Mouse (Mus musculus) layer of hippocampus, adult 2 months (tissue): ENCODE data around the gene Cd5. TPM values are rescaled to one million over a fixed set of nuclear protein-coding genes. Genes with fewer than 3 reads are reported as not detected.

Experiments used
- DNase-seq, 2 experiments: peaks; one replicate each; pipeline ENCODE4 v3.0.0; 2022; ENCODE audit warnings: low spot score in 2 of 2
- H3K27ac ChIP-seq: fragments of 200-600 bp; 2 replicates; pipeline ENCODE4 v1.8.1; 2022
- H3K4me3 ChIP-seq: fragments of 200-600 bp; 2 replicates; pipeline ENCODE4 v1.8.1; 2022; ENCODE audit warnings: mild to moderate bottlenecking
- CTCF ChIP-seq: fragments of 200-600 bp; conservative IDR thresholded peaks from 2 replicates; pipeline ENCODE4 v1.8.1; 2022; ENCODE audit warnings: antibody characterized with exemption, mild to moderate bottlenecking, moderate library complexity
- total RNA-seq, 2 experiments: library from RNA; stranded (reverse); gene quantifications; 2 replicates each; pipeline ENCODE4 v1.2.3; 2021

The Cd5 gene
- total RNA-seq, 2 experiments from 2014 or later: not detected

DNA sequence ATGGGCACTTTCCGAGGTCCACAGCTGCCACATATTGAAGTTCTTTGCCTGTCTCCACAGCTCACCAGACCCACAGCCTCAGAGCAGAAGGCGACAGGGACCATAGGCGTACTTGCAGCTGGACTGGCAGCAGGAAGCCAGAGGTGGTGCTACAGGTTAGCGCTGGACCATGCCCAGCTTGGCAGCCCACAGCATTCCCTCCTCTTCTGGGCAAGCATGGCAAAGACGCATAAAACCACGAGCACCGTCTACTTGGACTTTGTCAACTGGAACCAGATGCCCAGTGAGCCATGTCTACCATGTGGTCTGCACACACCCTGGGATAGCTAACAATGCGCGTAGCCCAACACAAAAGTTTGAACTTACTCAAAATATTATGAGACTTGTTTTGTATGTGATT, 53.7 kb downstream of the Cd5 start:
- Histone ChIP-seq H3K27ac (no peak overlapping the region), H3K4me3 (no peak overlapping the region)
- no peak for TF ChIP-seq CTCF
- DNase-seq: no peak

DNA sequence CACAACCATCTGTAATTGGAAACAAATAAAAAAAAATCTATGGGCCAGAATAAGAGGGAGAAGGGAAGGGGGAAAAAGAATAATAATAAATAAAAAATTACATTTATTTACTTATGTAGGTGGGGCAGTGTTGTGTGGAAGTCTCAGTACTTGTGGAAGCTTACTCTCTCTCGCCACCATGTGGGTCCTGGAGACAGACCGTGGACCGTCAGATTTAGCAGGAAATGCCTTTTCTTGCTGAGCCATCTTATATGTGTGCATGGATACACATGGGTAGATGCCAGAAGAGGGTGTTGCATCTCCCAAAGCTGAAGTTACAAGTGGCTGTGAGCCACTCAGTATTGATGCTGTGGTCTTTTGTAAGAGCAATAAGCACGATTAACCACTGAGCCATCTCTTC, 57.2 kb downstream of the Cd5 start:
- DNase-seq: no peak
- H3K27ac ChIP-seq: no peak overlapping the region
- no peak for TF ChIP-seq CTCF
- H3K4me3 ChIP-seq: no peak overlapping the region

DNA sequence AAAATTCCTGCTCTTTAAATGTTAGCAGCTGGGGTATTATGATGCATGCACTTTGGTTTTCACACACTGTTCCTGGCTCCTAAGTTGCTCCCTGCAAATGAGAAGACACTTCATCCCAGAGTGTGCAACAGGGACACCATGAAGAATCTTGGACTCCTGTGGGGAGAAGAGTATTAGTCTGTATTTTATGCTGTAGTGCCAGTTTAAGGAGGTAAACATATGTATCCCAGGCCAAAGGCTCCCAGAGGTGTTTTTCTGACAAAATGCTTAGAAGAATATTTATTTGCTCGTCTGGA, 60.1 kb downstream of the Cd5 start:
- TF ChIP-seq CTCF: no peak
- no peak for DNase-seq
- Histone ChIP-seq H3K4me3 (no peak overlapping the region), H3K27ac (peak overlapping the region; percentile 65)

DNA sequence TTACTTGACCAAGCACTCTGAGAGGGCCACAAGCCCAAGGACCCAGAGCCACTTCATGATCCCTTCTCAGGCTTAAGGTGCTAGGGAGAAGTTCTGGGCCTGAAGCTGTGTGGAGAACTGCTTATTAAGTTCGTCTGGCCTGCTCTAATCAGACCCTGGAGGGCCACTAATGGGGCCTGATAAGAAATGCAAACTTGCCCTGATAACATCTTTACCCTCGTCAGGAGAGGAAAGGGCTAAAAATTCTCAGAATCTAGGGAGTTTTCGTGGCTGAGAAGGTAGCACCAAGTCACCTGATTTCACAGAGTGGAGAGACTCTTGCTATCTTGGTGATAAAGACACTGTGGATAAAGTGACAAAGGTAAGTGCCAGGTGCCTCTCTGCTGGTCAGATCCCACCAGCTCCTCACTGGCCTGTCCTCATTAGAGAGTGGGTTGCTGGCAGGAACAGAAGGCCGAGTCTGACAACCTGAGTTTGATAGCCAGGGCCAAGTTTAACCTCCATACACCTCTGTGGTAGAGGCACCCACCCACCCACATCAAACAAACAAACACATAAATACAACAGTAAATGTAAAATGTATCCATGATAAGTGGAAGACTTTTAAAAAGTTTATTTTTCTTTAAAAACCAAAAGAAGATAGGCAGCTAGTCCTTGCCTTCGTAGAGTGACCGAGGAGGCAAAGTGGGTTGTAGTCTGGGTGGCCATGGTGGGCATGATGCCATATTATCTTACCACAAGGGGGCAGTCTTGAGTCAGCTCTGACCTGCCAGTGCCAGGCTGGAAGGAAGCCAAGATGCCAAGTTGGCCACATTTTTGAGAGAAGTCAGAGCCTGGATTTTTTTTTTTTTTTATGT, 60.7 kb downstream of the Cd5 start, which contains the start of gene Pga5:
Pga5 (minus strand) TSS at position 157 of the 857 bp plus-strand sequence.
- DNase-seq: peak; percentile 79 to 89
- Histone ChIP-seq H3K4me3 (no peak within 1 kb of the TSS), H3K27ac (peak within 1 kb of the TSS; percentile 65)
- TF ChIP-seq CTCF: peak; percentile 95

DNA sequence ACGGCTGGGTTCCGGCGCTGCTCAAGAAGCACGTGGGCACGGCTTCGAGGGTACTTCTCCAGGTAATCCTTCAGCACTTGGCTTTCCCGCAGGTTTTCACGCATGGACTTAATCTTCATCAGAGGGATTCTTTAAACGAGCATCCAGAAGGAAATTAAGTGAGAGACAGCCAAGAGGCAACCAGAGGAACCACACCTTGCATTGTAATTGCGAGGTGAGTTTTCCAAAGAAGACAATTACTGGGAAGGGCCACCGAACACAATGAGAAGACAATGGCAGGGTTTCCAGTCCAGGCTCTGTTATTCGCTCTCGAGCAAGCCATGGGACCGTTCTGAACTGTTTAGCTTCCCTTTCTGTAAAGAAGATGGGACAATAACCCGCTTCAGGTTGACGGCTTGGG, 62.1 kb downstream of the Cd5 start:
- DNase-seq: no peak
- no peak overlapping the region for H3K27ac ChIP-seq
- no peak overlapping the region for H3K4me3 ChIP-seq
- no peak; the same call in 1 of the 2 replicates for TF ChIP-seq CTCF

DNA sequence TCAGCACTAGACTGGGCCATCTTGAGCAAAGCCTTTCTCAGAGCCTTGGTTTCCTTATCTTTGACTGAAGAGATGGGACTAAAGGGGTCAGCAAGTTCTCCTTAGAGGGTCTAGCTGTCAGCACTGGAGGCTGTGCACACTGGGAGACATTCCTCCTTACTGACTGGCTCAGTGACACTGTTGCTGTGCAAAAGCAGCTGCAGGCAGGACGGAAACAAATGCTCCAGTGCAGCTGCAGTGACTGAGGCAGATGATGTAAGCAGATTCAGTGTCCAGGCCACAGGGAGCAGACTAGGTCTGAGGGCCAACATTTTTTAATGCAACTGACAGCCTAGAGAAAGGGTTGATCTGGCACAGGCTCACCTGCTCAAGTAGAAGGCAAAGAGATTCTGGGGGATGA, 65.5 kb downstream of the Cd5 start:
- Histone ChIP-seq H3K27ac (no peak overlapping the region), H3K4me3 (no peak overlapping the region)
- DNase-seq: no peak
- no peak for TF ChIP-seq CTCF

DNA sequence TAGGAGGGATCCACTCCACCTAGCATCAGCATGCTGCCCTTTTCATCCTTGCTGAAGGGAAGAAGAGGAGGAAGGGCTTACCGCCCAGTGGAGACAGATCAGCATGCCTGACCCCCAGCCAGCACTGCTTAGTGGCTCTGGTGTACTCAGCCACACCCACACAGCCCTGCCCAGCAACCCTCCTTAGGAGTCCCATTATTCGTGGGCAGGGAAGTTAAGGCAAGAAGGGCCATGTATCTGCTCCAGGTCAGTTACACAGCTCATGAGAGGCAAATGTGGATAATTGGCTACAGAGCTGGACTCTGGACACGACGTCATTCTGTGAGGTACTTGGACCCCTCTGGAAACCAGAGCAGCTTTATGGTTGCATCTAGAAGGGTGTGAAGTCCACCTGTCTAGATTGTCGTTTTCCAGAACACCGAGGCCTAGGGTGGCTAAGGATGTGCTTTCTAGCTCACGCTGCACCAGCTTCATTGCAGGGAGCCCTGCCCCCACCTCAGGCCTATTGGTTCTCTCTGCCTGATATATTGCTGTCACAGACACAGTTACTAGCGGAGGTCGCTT, 66.9 kb downstream of the Cd5 start:
- H3K4me3 ChIP-seq: no peak overlapping the region
- no peak for DNase-seq
- no peak for TF ChIP-seq CTCF
- no peak overlapping the region for H3K27ac ChIP-seq

DNA sequence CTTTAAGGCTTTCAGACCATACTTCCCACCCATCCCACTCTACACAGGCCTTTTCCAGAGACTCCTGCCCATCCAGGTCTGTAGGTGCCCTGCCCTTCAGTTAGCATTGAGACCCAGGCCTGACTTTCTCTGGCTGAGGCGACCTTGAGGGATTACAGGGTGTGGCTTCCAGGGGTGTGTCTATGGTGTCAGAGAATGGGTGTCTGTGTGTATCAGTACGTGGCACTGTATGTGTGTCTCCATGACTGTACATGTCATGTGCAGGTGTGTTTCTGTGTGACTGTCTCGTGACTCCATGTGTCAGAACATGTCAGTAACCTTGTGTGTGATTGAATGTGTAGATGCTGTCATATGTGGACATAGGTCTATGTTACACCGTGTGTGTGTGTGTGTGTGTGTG, 67.5 kb downstream of the Cd5 start:
- H3K4me3 ChIP-seq: no peak overlapping the region
- no peak for TF ChIP-seq CTCF

More for the DNA sequence above, 67.5 kb downstream of the Cd5 start:
- DNase-seq: no peak
- no peak overlapping the region for H3K27ac ChIP-seq

Other genes starting within 250 kb of the Cd5 start
- 10 to 100 TPM; 80.9 to 81.7 TPM for gene Cpsf7, start 213.7 kb downstream of the Cd5 start, total RNA-seq
- 10 to 100 TPM; 53.4 to 63.0 TPM for gene Sdhaf2, start 212.9 kb downstream of the Cd5 start, total RNA-seq
- gene Tmem216, start 182.8 kb downstream of the Cd5 start, total RNA-seq: 10 to 100 TPM; 10.8 to 11.4 TPM
- 10 to 100 TPM in 1 of 2 experiments, 1 to 10 TPM in 1; 9.1 to 11.1 TPM for gene Cyb561a3, start 161.8 kb downstream of the Cd5 start, total RNA-seq
- gene Tmem138, start 161.6 kb downstream of the Cd5 start, total RNA-seq: 10 to 100 TPM; 12.2 to 12.8 TPM
- gene Ddb1, start 133.7 kb downstream of the Cd5 start, total RNA-seq: 100 to 1,000 TPM; 194 to 210 TPM
- 10 to 100 TPM; 16.5 to 19.1 TPM for gene Tkfc, start 133.3 kb downstream of the Cd5 start, total RNA-seq
- under 1 TPM; 0.39 to 0.72 TPM for gene Vwce, start 104.8 kb downstream of the Cd5 start, total RNA-seq
- not detected for gene Pga5, start 60.9 kb downstream of the Cd5 start, total RNA-seq
- 10 to 100 TPM; 21.7 to 22.4 TPM for gene Vps37c, start 50.3 kb downstream of the Cd5 start, total RNA-seq
- gene Cd6, start 91.1 kb upstream of the Cd5 start, total RNA-seq: under 1 TPM in 1 of 2 experiments, not detected in 1; 0.32 TPM
- gene Slc15a3, start 100.7 kb upstream of the Cd5 start, total RNA-seq: 1 to 10 TPM; 1.3 TPM
- 100 to 1,000 TPM; 168 to 171 TPM for gene Tmem132a, start 130.9 kb upstream of the Cd5 start, total RNA-seq
- 10 to 100 TPM; 46.4 to 54.5 TPM for gene Tmem109, start 143.0 kb upstream of the Cd5 start, total RNA-seq
- 100 to 1,000 TPM; 196 to 198 TPM for gene Prpf19, start 156.2 kb upstream of the Cd5 start, total RNA-seq
- gene Zp1, start 181.6 kb upstream of the Cd5 start, total RNA-seq: not detected
- gene Ptgdr2, start 198.2 kb upstream of the Cd5 start, total RNA-seq: under 1 TPM in 1 of 2 experiments, not detected in 1; 0.25 TPM
- 1 to 10 TPM; 7.9 to 9.7 TPM for gene Ccdc86, start 210.3 kb upstream of the Cd5 start, total RNA-seq
- gene Ms4a10, start 235.7 kb upstream of the Cd5 start, total RNA-seq: not detected